In genomic region chr11:60216671-60217070, GRCm38 (mm10) we compare ENCODE assay signal across 21 mouse cellular contexts. TPM values are rescaled to one million over a fixed set of nuclear protein-coding genes. Genes with fewer than 3 reads are reported as not detected.
DNase-seq lines count a peak whose midpoint lies in the region; ATAC-seq and TF ChIP-seq lines count a peak whose summit lies in the region.
"Had no signal": no experiment of that assay in that cellular context is flagged by ENCODE, and none has a peak within 500 bp of the region (broad histone marks: within the 10 kb centered on the region; RNA-seq: fewer than 3 reads in every experiment).

No protein-coding gene starts in this region.

- no peak overlapping the region for H3K9ac ChIP-seq in intestine, postnatal 0 days (ENCODE audit: low read depth, low read length)
- no peak overlapping the region for H3K9ac ChIP-seq in intestine, embryonic 15.5 days
- H3K9ac ChIP-seq in liver, embryonic 12.5 days: peak overlapping the region; percentile 52
- no peak overlapping the region for H3K9ac ChIP-seq in liver, postnatal 0 days (replicated peaks)
- H3K9ac ChIP-seq in liver, embryonic 14.5 days (replicated peaks): no peak overlapping the region
- H3K9ac ChIP-seq: embryonic facial prominence, embryonic 12.5 days; forebrain, embryonic 12.5 days; hindbrain, embryonic 15.5 days; midbrain, embryonic 13.5 days had no signal

- no peak for TF ChIP-seq EP300 in liver, postnatal 0 days (IDR thresholded peaks at IDR 0.05; ENCODE audit: low read depth)
- TF ChIP-seq EP300 in liver, embryonic 14.5 days (IDR thresholded peaks at IDR 0.05; ENCODE audit: low read depth): no peak

- H3K4me1 ChIP-seq in intestine, postnatal 0 days (replicated peaks; ENCODE audit: control insufficient read depth, insufficient read depth, low read length): peaks cover 13% of the 10 kb centered on the region; the same call in 1 of the 2 replicates
- H3K4me1 ChIP-seq in intestine, embryonic 15.5 days (replicated peaks): peaks cover 65% of the 10 kb centered on the region
- peaks cover 92% of the 10 kb centered on the region for H3K4me1 ChIP-seq in liver, embryonic 12.5 days
- H3K4me1 ChIP-seq in liver, postnatal 0 days (ENCODE audit: insufficient read depth): peaks cover 41% of the 10 kb centered on the region
- H3K4me1 ChIP-seq in liver, embryonic 14.5 days (replicated peaks; ENCODE audit: control insufficient read depth in 2 of 2, insufficient read depth in 2 of 2, low read length in 1 of 2): peaks cover 37 to 53% of the 10 kb centered on the region in 2 experiments

- H3K27me3 ChIP-seq in intestine, postnatal 0 days (replicated peaks; ENCODE audit: control insufficient read depth, insufficient read depth, low read length): no peaks in the 10 kb centered on the region
- no peaks in the 10 kb centered on the region for H3K27me3 ChIP-seq in intestine, embryonic 15.5 days (replicated peaks)
- H3K27me3 ChIP-seq in liver, embryonic 12.5 days (replicated peaks): no peaks in the 10 kb centered on the region
- H3K27me3 ChIP-seq in liver, postnatal 0 days (ENCODE audit: insufficient read depth, low read length): no peaks in the 10 kb centered on the region
- no peaks in the 10 kb centered on the region for H3K27me3 ChIP-seq in liver, embryonic 14.5 days (ENCODE audit: control insufficient read depth, insufficient read depth, low read length)
- H3K27me3 ChIP-seq: embryonic facial prominence, embryonic 12.5 days; forebrain, embryonic 12.5 days; hindbrain, embryonic 15.5 days; megakaryocyte, embryonic 14.5 days had no signal

- 88% methylated on average over 1 of the region's 1 CpGs for WGBS in intestine, postnatal 0 days
- WGBS in intestine, embryonic 15.5 days: 77% methylated on average over 1 of the region's 1 CpGs
- 85% methylated on average over 1 of the region's 1 CpGs for WGBS in liver, embryonic 12.5 days (ENCODE audit: insufficient replicate concordance)
- 88% methylated on average over 1 of the region's 1 CpGs for WGBS in liver, postnatal 0 days (ENCODE audit: insufficient replicate concordance)
- WGBS in liver, embryonic 14.5 days (ENCODE audit: insufficient replicate concordance): 84% methylated on average over 1 of the region's 1 CpGs

- peaks cover 5% of the 10 kb centered on the region; the same call in 1 of the 2 replicates for H3K36me3 ChIP-seq in intestine, postnatal 0 days (ENCODE audit: control insufficient read depth, insufficient read depth)
- H3K36me3 ChIP-seq in intestine, embryonic 15.5 days: peaks cover 4% of the 10 kb centered on the region; the same call in 1 of the 2 replicates
- peaks cover 58% of the 10 kb centered on the region for H3K36me3 ChIP-seq in liver, embryonic 12.5 days
- H3K36me3 ChIP-seq in liver, postnatal 0 days (replicated peaks; ENCODE audit: insufficient read depth, low read length): peaks cover 8% of the 10 kb centered on the region
- H3K36me3 ChIP-seq in liver, embryonic 14.5 days (replicated peaks; ENCODE audit: control insufficient read depth, insufficient read depth, low read depth): peaks cover 5% of the 10 kb centered on the region; the same call in 1 of the 2 replicates
- H3K36me3 ChIP-seq: hindbrain, embryonic 15.5 days; midbrain, embryonic 13.5 days had no signal

- DNase-seq in liver, postnatal 0 days: no peak
- no peak for DNase-seq in liver, embryonic 14.5 days (ENCODE audit: low read depth in 3 of 3, low spot score in 3 of 3)
- no peak for DNase-seq in right cerebral cortex, postnatal 10 days (ENCODE audit: low spot score in 2 of 2)
- DNase-seq in ovary, postnatal 14 days (ENCODE audit: low spot score): no peak
- DNase-seq: adrenal gland, postnatal 10 days; cerebellum, adult 2 months; cerebellum, postnatal 25 days; gastrocnemius, postnatal 36 days; heart, postnatal 4 days; lung, adult 2 months had no signal

- TF ChIP-seq CTCF in intestine, postnatal 0 days (IDR thresholded peaks at IDR 0.05; ENCODE audit: low read depth): no peak
- no peak for TF ChIP-seq CTCF in liver, postnatal 0 days (IDR thresholded peaks at IDR 0.05; ENCODE audit: low read depth)
- TF ChIP-seq CTCF in liver, embryonic 14.5 days (IDR thresholded peaks at IDR 0.05; ENCODE audit: low read depth): no peak

- 0 out of 2 replicates have a peak overlapping the region, but pooled peaks have one; percentile 60 for H3K27ac ChIP-seq in intestine, postnatal 0 days (ENCODE audit: low read depth, low read length)
- H3K27ac ChIP-seq in intestine, embryonic 15.5 days: no peak overlapping the region
- peak overlapping the region; percentile 91 for H3K27ac ChIP-seq in liver, embryonic 12.5 days
- no peak overlapping the region for H3K27ac ChIP-seq in liver, postnatal 0 days (ENCODE audit: low read depth)
- no peak overlapping the region for H3K27ac ChIP-seq in liver, embryonic 14.5 days
- H3K27ac ChIP-seq: forebrain, embryonic 12.5 days; hindbrain, embryonic 15.5 days; kidney, postnatal 0 days; midbrain, embryonic 13.5 days had no signal

- no peak overlapping the region for H3K4me3 ChIP-seq in intestine, postnatal 0 days (ENCODE audit: low read depth, low read length)
- no peak overlapping the region for H3K4me3 ChIP-seq in intestine, embryonic 15.5 days (replicated peaks)
- 0 out of 2 replicates have a peak overlapping the region, but pooled peaks have one; percentile 3 for H3K4me3 ChIP-seq in liver, embryonic 12.5 days
- no peak overlapping the region for H3K4me3 ChIP-seq in liver, postnatal 0 days (ENCODE audit: low read depth, low read length)
- no peak overlapping the region for H3K4me3 ChIP-seq in liver, embryonic 14.5 days (ENCODE audit: insufficient read depth in 1 of 2, low read depth in 2 of 2, low read length in 2 of 2)
- H3K4me3 ChIP-seq: embryonic facial prominence, embryonic 12.5 days; forebrain, embryonic 12.5 days; hindbrain, embryonic 15.5 days; midbrain, embryonic 13.5 days had no signal

- no peaks in the 10 kb centered on the region for H3K9me3 ChIP-seq in intestine, postnatal 0 days (ENCODE audit: control insufficient read depth)
- no peaks in the 10 kb centered on the region for H3K9me3 ChIP-seq in intestine, embryonic 15.5 days
- H3K9me3 ChIP-seq in liver, embryonic 12.5 days (replicated peaks): no peaks in the 10 kb centered on the region
- H3K9me3 ChIP-seq in liver, postnatal 0 days (ENCODE audit: low read length): no peaks in the 10 kb centered on the region
- no peaks in the 10 kb centered on the region for H3K9me3 ChIP-seq in liver, embryonic 14.5 days (ENCODE audit: control insufficient read depth, low read length)
- H3K9me3 ChIP-seq: embryonic facial prominence, embryonic 12.5 days; forebrain, embryonic 12.5 days; hindbrain, embryonic 15.5 days; midbrain, embryonic 13.5 days had no signal

- ATAC-seq in intestine, postnatal 0 days: no peak
- no peak for ATAC-seq in intestine, embryonic 15.5 days
- no peak for ATAC-seq in liver, embryonic 12.5 days
- no peak for ATAC-seq in liver, postnatal 0 days
- no peak for ATAC-seq in liver, embryonic 14.5 days (ENCODE audit: insufficient read depth)
- ATAC-seq: activated CD4-positive, CD25-positive, alpha-beta regulatory T cell, adult 4 months; CD4-positive, CD25-positive, alpha-beta regulatory T cell, adult 4 months; midbrain, embryonic 13.5 days had no signal

- no peak overlapping the region for H3K4me2 ChIP-seq in intestine, postnatal 0 days (replicated peaks; ENCODE audit: low read depth)
- no peak overlapping the region for H3K4me2 ChIP-seq in intestine, embryonic 15.5 days (replicated peaks)
- H3K4me2 ChIP-seq in liver, embryonic 12.5 days: peak overlapping the region; percentile 87
- no peak overlapping the region for H3K4me2 ChIP-seq in liver, postnatal 0 days (ENCODE audit: low read depth, low read length)
- peak overlapping the region; percentile 37 for H3K4me2 ChIP-seq in liver, embryonic 14.5 days (ENCODE audit: low read depth)
- H3K4me2 ChIP-seq: embryonic facial prominence, embryonic 12.5 days; forebrain, embryonic 12.5 days; hindbrain, embryonic 15.5 days; midbrain, embryonic 13.5 days had no signal

RNA-seq across cellular contexts. Expression of gene Srebf1, which starts 5.7 kb away (rescaled TPM):
- 86.9 and 88.1 TPM in 2 replicates for polyA plus RNA-seq in intestine, postnatal 0 days (2015; fragmentation: Nextera tagmentation; extraction: Ambion mirVana)
- 89.5 and 108 TPM in 2 replicates for polyA plus RNA-seq in intestine, embryonic 15.5 days (2015; fragmentation: Nextera tagmentation; extraction: Ambion mirVana)
- 45.7 and 50.9 TPM in 2 replicates for polyA plus RNA-seq in liver, embryonic 12.5 days (2016; fragmentation: Nextera tagmentation; extraction: Ambion mirVana)
- 21.4 and 31.0 TPM in 2 replicates for polyA plus RNA-seq in liver, postnatal 0 days (2015; fragmentation: Nextera tagmentation; extraction: Ambion mirVana)
- 38.8 and 45.7 TPM in 2 replicates for polyA plus RNA-seq in liver, embryonic 14.5 days (2012; rRNA removed)
- polyA plus RNA-seq in liver, embryonic 14.5 days (2014; fragmentation: Nextera tagmentation; extraction: Ambion mirVana): 37.6 and 49.6 TPM in 2 replicates

Comparison
In these comparisons a context has a peak if more than half of its experiments do, and no peak if none do; other contexts are left out.
1. H3K27ac ChIP-seq: peak in intestine, postnatal 0 days (single experiment) and liver, embryonic 12.5 days (single experiment); none in intestine, embryonic 15.5 days (single experiment), liver, postnatal 0 days (single experiment) and liver, embryonic 14.5 days (single experiment).
2. H3K4me2 ChIP-seq: peak in liver, embryonic 12.5 days (single experiment) and liver, embryonic 14.5 days (single experiment); none in intestine, postnatal 0 days (single experiment), intestine, embryonic 15.5 days (single experiment) and liver, postnatal 0 days (single experiment).